Mouse (Mus musculus) ES-E14 (cell line): Measurements from ENCODE around the gene Prkch.

Experiments used
- CHD2 ChIP-seq: IDR thresholded peaks from 2 replicates; pipeline ENCODE4 v1.6.1; 2014; ENCODE audit warnings: mild to moderate bottlenecking, low read depth, low read length, inconsistent platforms
- HCFC1 ChIP-seq: IDR thresholded peaks from 2 replicates; pipeline ENCODE4 v1.6.1; 2012; ENCODE audit warnings: low read length, inconsistent platforms, borderline replicate concordance; ENCODE audit not compliant: insufficient read depth
- MAFK ChIP-seq: IDR thresholded peaks from 2 replicates; pipeline ENCODE4 v1.6.1; 2014; ENCODE audit warnings: mild to moderate bottlenecking, low read depth, low read length, inconsistent platforms; ENCODE audit not compliant: insufficient read depth
- ZC3H11A ChIP-seq: IDR thresholded peaks from 2 replicates; pipeline ENCODE4 v1.6.1; 2012; ENCODE audit warnings: low read depth, mild to moderate bottlenecking, inconsistent platforms, low read length, borderline replicate concordance
- ZNF384 ChIP-seq: IDR thresholded peaks from 2 replicates; pipeline ENCODE4 v1.6.1; 2012; ENCODE audit warnings: low read depth, low read length, inconsistent platforms

- TF ChIP-seq ZNF384 (no peak), MAFK (no peak), ZC3H11A (no peak), CHD2 (no peak), HCFC1 (no peak)
These were observed 215.1 kb downstream of the Prkch start for GRCm38 (mm10) chr12:73799671-73800070.
